Mouse (Mus musculus): ENCODE results near the gene Zfp369.

- no peak for TF ChIP-seq POLR2A (IDR thresholded peaks at IDR 0.05; ENCODE audit: insufficient read depth, low read depth, low read length)
- TF ChIP-seq CTCF (IDR thresholded peaks at IDR 0.05) = no peak
These were observed 20.2 kb upstream of the Zfp369 start for GRCm38 (mm10) chr13:65258175-65258954.
